Mouse (Mus musculus) olfactory bulb, adult 2 months (tissue): Measurements from ENCODE around the gene Dact3.

Experiments
- CTCF ChIP-seq: fragments of 200-500 bp; IDR thresholded peaks from 2 replicates; pipeline ENCODE4 v1.5.1; 2012; ENCODE audit warnings: low read depth, mild to moderate bottlenecking, low read length, moderate library complexity; ENCODE audit not compliant: insufficient read depth
- POLR2A ChIP-seq: fragments of 200-500 bp; IDR thresholded peaks from 2 replicates; pipeline ENCODE4 v1.6.1; 2012; ENCODE audit warnings: mild to moderate bottlenecking, low read depth, low read length, moderate library complexity; ENCODE audit not compliant: insufficient read depth

DNA sequence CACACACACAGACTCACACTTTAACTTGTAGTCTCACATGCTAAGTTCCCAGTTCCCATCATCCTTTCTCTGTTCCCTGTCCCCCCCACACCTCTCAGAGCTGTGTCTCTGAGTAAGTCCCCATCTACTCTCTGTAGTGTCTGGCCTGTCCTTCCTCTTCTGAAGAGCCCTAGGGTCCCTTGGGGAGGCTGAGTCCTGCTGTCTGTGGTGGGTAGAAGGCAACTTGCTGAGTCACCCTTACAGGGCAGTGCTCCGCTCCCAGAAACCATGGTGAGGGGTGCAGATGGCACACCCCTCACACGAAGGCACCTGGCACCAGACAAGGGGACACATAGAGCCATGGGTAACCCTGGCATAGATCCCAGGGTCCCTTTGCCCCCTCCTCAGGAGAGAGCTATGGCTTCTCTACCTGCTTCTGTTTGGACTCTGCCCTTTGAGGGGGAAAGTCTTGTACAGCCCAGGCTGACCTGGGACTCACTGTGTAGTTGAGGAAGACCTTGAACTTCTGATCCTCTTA lies 28.4 kb downstream of the Dact3 start:
- TF ChIP-seq POLR2A (no peak), CTCF (no peak)
